Mouse (Mus musculus): ENCODE results near the gene Brsk2. TPM values are rescaled to one million over a fixed set of nuclear protein-coding genes. Genes with fewer than 3 reads are reported as not detected.

The Brsk2 gene
- polyA plus RNA-seq, 1 experiment from 2014 or later, result 1.8 TPM

DNA sequence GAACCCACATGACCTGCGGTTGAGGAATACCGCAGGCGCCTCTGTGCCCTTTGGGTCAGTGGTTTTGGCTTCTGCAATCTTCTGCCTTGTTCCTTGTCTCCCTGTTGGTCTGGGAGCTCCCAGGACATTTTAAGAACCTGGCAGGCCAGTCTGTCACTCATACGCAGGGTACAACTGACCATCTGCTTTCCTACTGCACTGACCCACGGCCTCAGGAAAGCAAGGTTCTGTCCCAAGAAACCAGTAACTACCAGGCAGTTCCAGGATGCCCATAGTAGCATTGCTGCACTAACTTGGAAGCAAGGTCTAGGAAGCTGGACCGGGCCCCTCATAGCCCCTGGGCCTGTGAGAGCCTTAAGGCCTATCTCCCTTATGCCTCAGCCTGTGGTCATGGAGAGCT lies 14.6 kb upstream of the Brsk2 start:
- Histone ChIP-seq H3K4me3 (no peak overlapping the region), H3K36me3 (no peaks in the 10 kb centered on the region), H3K27me3 (0 out of 2 replicates have a peak, but pooled peaks cover 9% of the 10 kb centered on the region), H3K4me1 (no peaks in the 10 kb centered on the region), H3K9ac (no peak overlapping the region), H3K27ac (no peak overlapping the region), H3K4me2 (replicated peaks) (no peak overlapping the region), H3K9me3 (no peaks in the 10 kb centered on the region)
- 92% methylated on average over 6 of the region's 6 CpGs for WGBS
- no peak for ATAC-seq (ENCODE audit: insufficient number of reproducible peaks, insufficient read depth, low FRiP score, low TSS enrichment)

DNA sequence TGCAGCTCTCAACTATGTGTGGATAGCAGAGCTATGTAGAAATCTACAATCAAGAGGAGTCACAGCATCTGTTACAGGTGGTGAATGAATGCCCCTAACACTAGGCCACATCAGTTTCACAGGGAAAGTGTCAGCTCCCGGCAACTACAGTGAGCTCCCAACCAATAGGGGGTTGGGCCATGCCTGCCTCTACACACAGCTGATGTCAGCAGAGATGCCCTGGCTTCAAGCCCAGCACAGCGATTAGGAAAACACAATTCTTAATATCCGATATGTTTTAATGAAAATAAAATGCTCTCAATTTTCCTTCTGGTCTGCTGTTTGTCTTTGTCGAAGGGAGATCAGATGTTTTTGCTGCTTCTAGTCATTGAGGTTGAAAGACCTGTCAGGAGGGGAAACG lies 6.1 kb upstream of the Brsk2 start:
- Histone ChIP-seq H3K4me1 (peaks cover 3% of the 10 kb centered on the region; the same call in 1 of the 2 replicates), H3K4me3 (no peak overlapping the region), H3K9ac (no peak overlapping the region), H3K36me3 (no peaks in the 10 kb centered on the region), H3K4me2 (replicated peaks) (no peak overlapping the region), H3K27ac (no peak overlapping the region), H3K27me3 (peaks cover 37% of the 10 kb centered on the region), H3K9me3 (no peaks in the 10 kb centered on the region)
- ATAC-seq (ENCODE audit: insufficient number of reproducible peaks, insufficient read depth, low FRiP score, low TSS enrichment), result no peak
- WGBS, result 72% methylated on average over 5 of the region's 5 CpGs

GRCm38 (mm10) chr7:141945927-141946326 lies 3.6 kb upstream of the Brsk2 start:
- H3K36me3 ChIP-seq, result no peaks in the 10 kb centered on the region
- H3K9me3 ChIP-seq, result no peaks in the 10 kb centered on the region
- no peak overlapping the region for H3K27ac ChIP-seq
- no peak overlapping the region for H3K4me3 ChIP-seq
- peaks cover 53% of the 10 kb centered on the region for H3K27me3 ChIP-seq
- ATAC-seq (ENCODE audit: insufficient number of reproducible peaks, insufficient read depth, low FRiP score, low TSS enrichment), result no peak
- H3K4me1 ChIP-seq, result peaks cover 15% of the 10 kb centered on the region
- H3K9ac ChIP-seq, result no peak overlapping the region
- no peak overlapping the region for H3K4me2 ChIP-seq (replicated peaks)
- 26% methylated on average over 7 of the region's 7 CpGs for WGBS

GRCm38 (mm10) chr7:141947512-141947911 lies 2.0 kb upstream of the Brsk2 start:
- no peak for ATAC-seq (ENCODE audit: insufficient number of reproducible peaks, insufficient read depth, low FRiP score, low TSS enrichment)
- no peak overlapping the region for H3K9ac ChIP-seq

DNA sequence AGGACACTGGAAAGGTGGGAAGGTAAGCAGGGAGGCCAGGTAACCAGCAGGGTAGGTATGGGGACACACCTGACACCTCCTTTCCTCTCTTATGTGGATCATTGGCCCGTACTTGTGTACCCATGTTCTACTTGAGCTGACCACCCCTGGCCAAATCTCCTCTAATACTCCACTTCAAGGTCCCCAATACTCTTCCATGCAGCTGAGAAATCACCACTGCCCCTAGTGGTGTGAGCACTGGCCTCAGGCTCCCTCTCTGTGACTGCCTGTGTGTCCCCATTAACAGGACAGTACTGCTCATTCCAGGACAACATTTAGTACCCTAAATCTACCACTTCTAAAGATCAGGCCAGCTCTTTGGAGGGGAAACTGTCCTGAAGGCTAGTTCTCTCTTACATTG lies 1.5 kb upstream of the Brsk2 start:
- no peak for ATAC-seq (ENCODE audit: insufficient number of reproducible peaks, insufficient read depth, low FRiP score, low TSS enrichment)
- no peak overlapping the region for H3K4me2 ChIP-seq (replicated peaks)
- no peak overlapping the region for H3K27ac ChIP-seq
- H3K27me3 ChIP-seq, result peaks cover 74% of the 10 kb centered on the region
- H3K4me1 ChIP-seq, result peaks cover 15% of the 10 kb centered on the region
- no peaks in the 10 kb centered on the region for H3K36me3 ChIP-seq
- WGBS, result 85% methylated on average over 1 of the region's 1 CpGs
- H3K9ac ChIP-seq, result no peak overlapping the region
- no peak overlapping the region for H3K4me3 ChIP-seq
- 0 out of 2 replicates have a peak, but pooled peaks cover 4% of the 10 kb centered on the region for H3K9me3 ChIP-seq

More at GRCm38 (mm10) chr7:141947512-141947911, 2.0 kb upstream of the Brsk2 start:
- H3K36me3 ChIP-seq, result no peaks in the 10 kb centered on the region
- 0 out of 2 replicates have a peak, but pooled peaks cover 4% of the 10 kb centered on the region for H3K9me3 ChIP-seq
- no peak overlapping the region for H3K4me2 ChIP-seq (replicated peaks)
- no peak overlapping the region for H3K4me3 ChIP-seq
- no peak overlapping the region for H3K27ac ChIP-seq
- peaks cover 15% of the 10 kb centered on the region for H3K4me1 ChIP-seq
- peaks cover 68% of the 10 kb centered on the region for H3K27me3 ChIP-seq

GRCm38 (mm10) chr7:141949799-141950103 lies 200 bp downstream of the Brsk2 start:
- 2% methylated on average over 39 of the region's 54 CpGs for WGBS
- Histone ChIP-seq H3K4me1 (peaks cover 15% of the 10 kb centered on the region), H3K27ac (peak overlapping the region; percentile 72; the same call in 1 of the 2 replicates)

DNA sequence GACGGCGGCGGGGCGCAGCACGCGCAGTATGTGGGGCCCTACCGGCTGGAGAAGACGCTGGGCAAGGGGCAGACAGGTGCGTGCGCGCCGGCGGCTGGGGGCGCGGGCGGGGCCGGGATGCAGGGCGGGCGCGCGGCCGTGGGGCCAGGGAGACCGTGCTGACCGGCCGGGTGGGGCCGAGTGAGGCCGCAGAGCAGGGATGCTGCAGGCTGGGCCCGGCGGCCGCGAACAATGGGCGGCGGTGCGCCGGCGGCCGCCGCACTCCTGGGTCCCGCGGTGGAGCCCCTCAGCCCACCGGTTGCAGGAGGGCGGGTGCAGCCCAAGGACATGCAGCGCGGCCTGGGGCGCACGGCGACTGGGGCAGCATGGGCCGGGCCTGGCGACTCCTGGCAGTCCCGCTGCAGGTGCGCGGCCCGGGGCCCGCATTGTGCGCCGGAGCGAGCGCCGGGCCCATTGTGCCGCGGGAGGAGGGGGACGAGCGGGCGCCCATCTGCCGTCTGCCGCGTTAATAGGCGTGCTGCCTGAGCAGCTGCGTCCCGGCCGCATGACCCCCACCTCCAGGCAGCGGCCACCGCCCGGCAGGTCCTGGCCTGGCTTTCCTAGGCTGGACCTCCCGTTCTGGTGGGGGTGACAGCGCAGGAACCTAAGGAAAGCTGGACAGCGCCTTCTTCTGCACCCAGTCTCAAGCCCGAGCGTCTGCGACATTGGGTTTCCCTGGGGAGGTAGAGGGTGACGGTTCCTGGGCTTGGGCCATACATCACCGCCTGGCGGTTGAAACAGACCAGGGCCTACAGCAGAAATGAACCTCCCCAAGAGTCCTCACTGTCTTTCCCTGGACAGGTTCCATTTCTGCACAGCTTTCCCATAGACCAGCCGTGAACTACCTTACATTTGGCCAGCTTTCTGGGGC lies 808 bp downstream of the Brsk2 start:
- H3K27me3 ChIP-seq, result peaks cover 80% of the 10 kb centered on the region
- 2% methylated on average over 72 of the region's 84 CpGs for WGBS

More at GRCm38 (mm10) chr7:141949799-141950103, 200 bp downstream of the Brsk2 start:
- Histone ChIP-seq H3K9me3 (0 out of 2 replicates have a peak, but pooled peaks cover 4% of the 10 kb centered on the region), H3K4me2 (replicated peaks) (peak overlapping the region; percentile 85), H3K4me3 (peak overlapping the region; percentile 46), H3K27me3 (peaks cover 80% of the 10 kb centered on the region), H3K36me3 (no peaks in the 10 kb centered on the region), H3K9ac (peak overlapping the region; percentile 54)
- ATAC-seq (ENCODE audit: insufficient number of reproducible peaks, insufficient read depth, low FRiP score, low TSS enrichment), result no peak; the same call in 1 of the 2 replicates

GRCm38 (mm10) chr7:141951821-141952220 lies 2.3 kb downstream of the Brsk2 start:
- H3K4me3 ChIP-seq, result no peak overlapping the region
- no peak overlapping the region for H3K4me2 ChIP-seq (replicated peaks)
- WGBS, result 92% methylated on average over 4 of the region's 4 CpGs
- H3K9ac ChIP-seq, result no peak overlapping the region
- H3K4me1 ChIP-seq, result peaks cover 12% of the 10 kb centered on the region
- no peaks in the 10 kb centered on the region for H3K36me3 ChIP-seq
- peaks cover 70% of the 10 kb centered on the region for H3K27me3 ChIP-seq
- H3K9me3 ChIP-seq, result 0 out of 2 replicates have a peak, but pooled peaks cover 4% of the 10 kb centered on the region
- no peak overlapping the region for H3K27ac ChIP-seq
- ATAC-seq (ENCODE audit: insufficient number of reproducible peaks, insufficient read depth, low FRiP score, low TSS enrichment), result no peak

More for the DNA sequence above, 808 bp downstream of the Brsk2 start:
- H3K36me3 ChIP-seq, result no peaks in the 10 kb centered on the region
- H3K27ac ChIP-seq, result peak overlapping the region; percentile 72
- 0 out of 2 replicates have a peak, but pooled peaks have one; percentile 23 for ATAC-seq (ENCODE audit: insufficient number of reproducible peaks, insufficient read depth, low FRiP score, low TSS enrichment)
- H3K4me2 ChIP-seq (replicated peaks), result peak overlapping the region; percentile 85
- H3K4me3 ChIP-seq, result peak overlapping the region; percentile 46
- H3K9me3 ChIP-seq, result 0 out of 2 replicates have a peak, but pooled peaks cover 4% of the 10 kb centered on the region
- H3K4me1 ChIP-seq, result peaks cover 15% of the 10 kb centered on the region
- peak overlapping the region; percentile 54 for H3K9ac ChIP-seq

DNA sequence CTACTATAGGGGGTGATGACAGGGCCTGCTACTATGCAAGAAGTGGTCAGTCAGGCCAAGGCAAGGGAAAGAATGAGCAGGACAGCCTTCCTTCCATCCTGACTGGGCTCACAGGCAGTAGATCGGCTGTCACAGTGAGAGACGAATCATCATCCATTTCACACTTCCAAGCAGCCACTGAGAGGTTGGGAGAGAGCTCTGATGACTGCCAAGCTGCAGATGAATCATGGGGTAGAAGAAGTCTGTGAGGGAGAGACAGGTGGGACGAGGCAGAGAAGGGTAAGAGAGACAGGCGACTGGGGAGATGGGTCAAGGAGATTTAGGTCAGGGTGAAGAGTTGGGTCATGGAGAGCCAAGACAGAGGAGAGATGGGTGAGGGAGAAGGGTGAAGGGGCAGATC lies 3.4 kb downstream of the Brsk2 start:
- peaks cover 12% of the 10 kb centered on the region for H3K4me1 ChIP-seq
- peaks cover 61% of the 10 kb centered on the region for H3K27me3 ChIP-seq

GRCm38 (mm10) chr7:141953616-141954015 lies 4.1 kb downstream of the Brsk2 start:
- H3K9me3 ChIP-seq, result 0 out of 2 replicates have a peak, but pooled peaks cover 4% of the 10 kb centered on the region
- H3K27ac ChIP-seq, result no peak overlapping the region
- ATAC-seq (ENCODE audit: insufficient number of reproducible peaks, insufficient read depth, low FRiP score, low TSS enrichment), result no peak
- peaks cover 12% of the 10 kb centered on the region for H3K4me1 ChIP-seq
- 76% methylated on average over 6 of the region's 6 CpGs for WGBS
- no peak overlapping the region for H3K9ac ChIP-seq
- H3K27me3 ChIP-seq, result peaks cover 54% of the 10 kb centered on the region
- H3K36me3 ChIP-seq, result no peaks in the 10 kb centered on the region
- H3K4me3 ChIP-seq, result no peak overlapping the region
- H3K4me2 ChIP-seq (replicated peaks), result no peak overlapping the region

More for the DNA sequence above, 3.4 kb downstream of the Brsk2 start:
- 81% methylated on average over 4 of the region's 4 CpGs for WGBS
- Histone ChIP-seq H3K4me2 (replicated peaks) (no peak overlapping the region), H3K9ac (no peak overlapping the region), H3K36me3 (no peaks in the 10 kb centered on the region), H3K4me3 (no peak overlapping the region), H3K27ac (no peak overlapping the region), H3K9me3 (0 out of 2 replicates have a peak, but pooled peaks cover 4% of the 10 kb centered on the region)
- no peak for ATAC-seq (ENCODE audit: insufficient number of reproducible peaks, insufficient read depth, low FRiP score, low TSS enrichment)

GRCm38 (mm10) chr7:141955565-141956173 lies 6.1 kb downstream of the Brsk2 start:
- no peak overlapping the region for H3K4me3 ChIP-seq
- no peak overlapping the region for H3K9ac ChIP-seq
- 60% methylated on average over 5 of the region's 5 CpGs for WGBS
- H3K27me3 ChIP-seq, result peaks cover 35% of the 10 kb centered on the region
- peaks cover under 1% of the 10 kb centered on the region for H3K4me1 ChIP-seq
- H3K9me3 ChIP-seq, result 0 out of 2 replicates have a peak, but pooled peaks cover 4% of the 10 kb centered on the region
- no peak for ATAC-seq (ENCODE audit: insufficient number of reproducible peaks, insufficient read depth, low FRiP score, low TSS enrichment)
- H3K27ac ChIP-seq, result no peak overlapping the region
- no peaks in the 10 kb centered on the region for H3K36me3 ChIP-seq
- no peak overlapping the region for H3K4me2 ChIP-seq (replicated peaks)
